Mouse (Mus musculus): ENCODE measurements around the gene Depdc7.

- TF ChIP-seq POLR2A (IDR thresholded peaks at IDR 0.05; ENCODE audit: control insufficient read depth, extremely low read depth, insufficient read depth, low read length, poor library complexity) (no peak), CTCF (IDR thresholded peaks at IDR 0.05; ENCODE audit: borderline replicate concordance, control insufficient read depth, extremely low read depth, insufficient read depth, low read length, poor library complexity) (no peak)
These were observed 55.4 kb downstream of the Depdc7 start for GRCm38 (mm10) chr2:104687261-104687660.
